Mouse (Mus musculus): ENCODE results near the gene Igfbp6. TPM values are rescaled to one million over a fixed set of nuclear protein-coding genes. Genes with fewer than 3 reads are reported as not detected.
"Not testable (repeated sequence)": the region's sequence is repeated elsewhere in the genome, so short reads cannot be mapped to it uniquely, and the experiment has no call there.

Igfbp6 gene
- polyA plus RNA-seq, 1 experiment from 2014 or later: 8.8 TPM

DNA sequence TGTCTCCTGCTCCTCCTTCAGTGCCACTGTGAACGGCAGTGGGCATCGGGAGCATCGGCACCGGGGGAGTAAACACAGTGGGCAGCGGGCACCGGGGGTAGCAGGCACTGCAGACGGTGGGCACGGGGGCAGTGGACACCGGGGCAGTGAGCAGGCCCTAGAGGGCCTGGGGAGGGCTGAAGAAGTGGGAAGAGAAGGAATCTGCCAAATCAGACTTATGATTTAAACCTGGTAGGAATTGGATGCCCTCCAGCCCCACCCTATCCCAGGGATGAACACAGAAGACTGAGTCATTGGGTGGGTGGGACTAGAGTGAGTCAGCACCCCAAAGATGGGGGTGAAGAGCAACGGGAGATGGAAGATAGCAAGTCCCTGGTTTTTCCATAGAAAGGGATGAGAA, 1.2 kb downstream of the Igfbp6 start:
- H3K27me3 ChIP-seq (replicated peaks; ENCODE audit: control insufficient read depth, insufficient read depth, low read length): peaks cover 24% of the 10 kb centered on the region
- H3K9ac ChIP-seq (ENCODE audit: low read length): no peak overlapping the region
- DNase-seq (ENCODE audit: low spot score) (no peak), ATAC-seq (replicated peaks; ENCODE audit: low FRiP score, low TSS enrichment, low read depth) (no peak)
- H3K27ac ChIP-seq (ENCODE audit: low read depth): no peak overlapping the region
- WGBS: 78% methylated on average over 10 of the region's 10 CpGs
- peaks cover 23% of the 10 kb centered on the region; the same call in 1 of the 2 replicates for H3K4me1 ChIP-seq (replicated peaks; ENCODE audit: control insufficient read depth, insufficient read depth, low read length)
- no peaks in the 10 kb centered on the region for H3K36me3 ChIP-seq (ENCODE audit: control insufficient read depth, insufficient read depth, low read length)
- no peak overlapping the region for H3K4me2 ChIP-seq (ENCODE audit: low read length)
- no peaks in the 10 kb centered on the region for H3K9me3 ChIP-seq (ENCODE audit: control insufficient read depth, low read length)
- no peak overlapping the region for H3K4me3 ChIP-seq (ENCODE audit: low read depth, low read length)

DNA sequence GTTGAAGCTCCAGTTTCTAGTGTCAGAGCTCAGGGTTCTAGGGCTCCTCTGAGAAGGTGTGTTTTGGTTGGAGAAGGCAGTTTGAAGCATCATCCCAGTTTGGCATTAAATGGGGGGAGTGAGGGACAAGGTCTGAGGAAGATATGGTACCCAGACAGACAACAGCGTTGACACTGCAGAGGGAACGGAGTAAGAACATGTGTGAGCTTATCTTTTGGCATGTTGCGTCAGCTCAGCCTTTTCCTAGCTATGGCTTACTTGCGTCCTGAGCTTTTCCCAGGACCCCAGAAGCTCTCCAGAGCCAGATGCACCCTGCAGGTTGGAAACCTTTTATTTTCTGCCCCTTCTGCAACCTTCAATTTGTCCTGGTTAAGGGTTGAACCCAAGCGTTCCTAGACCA, 1.9 kb downstream of the Igfbp6 start:
- H3K27ac ChIP-seq (ENCODE audit: low read depth): no peak overlapping the region
- ATAC-seq (replicated peaks; ENCODE audit: low FRiP score, low TSS enrichment, low read depth) (no peak), DNase-seq (ENCODE audit: low spot score) (no peak)
- no peaks in the 10 kb centered on the region for H3K36me3 ChIP-seq (ENCODE audit: control insufficient read depth, insufficient read depth, low read length)
- no peak overlapping the region for H3K9ac ChIP-seq (ENCODE audit: low read length)
- no peaks in the 10 kb centered on the region for H3K9me3 ChIP-seq (ENCODE audit: control insufficient read depth, low read length)
- WGBS: 86% methylated on average over 5 of the region's 5 CpGs
- H3K4me3 ChIP-seq (ENCODE audit: low read depth, low read length): no peak overlapping the region
- peaks cover 23% of the 10 kb centered on the region for H3K4me1 ChIP-seq (replicated peaks; ENCODE audit: control insufficient read depth, insufficient read depth, low read length)
- peaks cover 24% of the 10 kb centered on the region for H3K27me3 ChIP-seq (replicated peaks; ENCODE audit: control insufficient read depth, insufficient read depth, low read length)
- no peak overlapping the region for H3K4me2 ChIP-seq (ENCODE audit: low read length)

DNA sequence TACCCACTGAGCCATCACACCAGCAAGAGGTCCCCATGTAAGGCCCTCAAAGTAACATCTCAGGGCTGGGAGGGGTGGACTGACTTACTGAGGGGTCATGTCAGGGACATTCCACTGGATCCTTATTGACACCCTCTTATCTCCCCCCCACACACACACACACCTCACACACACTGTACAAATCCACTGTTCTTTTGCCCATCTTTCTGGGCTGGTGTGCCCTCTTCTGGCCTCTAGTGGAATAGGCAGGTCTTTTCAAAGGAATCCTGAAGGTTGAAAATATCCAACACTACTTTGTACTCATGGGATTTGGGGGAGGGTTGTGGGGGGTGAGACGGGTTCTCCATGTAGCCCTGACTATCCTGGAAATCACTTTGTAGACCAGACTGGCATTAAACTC, 2.7 kb downstream of the Igfbp6 start:
- Histone ChIP-seq H3K4me3 (ENCODE audit: low read depth, low read length) (no peak overlapping the region), H3K27me3 (replicated peaks; ENCODE audit: control insufficient read depth, insufficient read depth, low read length) (peaks cover 24% of the 10 kb centered on the region), H3K4me2 (ENCODE audit: low read length) (no peak overlapping the region), H3K27ac (ENCODE audit: low read depth) (no peak overlapping the region), H3K9me3 (ENCODE audit: control insufficient read depth, low read length) (no peaks in the 10 kb centered on the region), H3K4me1 (replicated peaks; ENCODE audit: control insufficient read depth, insufficient read depth, low read length) (peaks cover 23% of the 10 kb centered on the region), H3K9ac (ENCODE audit: low read length) (no peak overlapping the region), H3K36me3 (ENCODE audit: control insufficient read depth, insufficient read depth, low read length) (no peaks in the 10 kb centered on the region)
- WGBS: 5% methylated on average over 1 of the region's 1 CpGs
- ATAC-seq (replicated peaks; ENCODE audit: low FRiP score, low TSS enrichment, low read depth) (no peak), DNase-seq (ENCODE audit: low spot score) (no peak)

DNA sequence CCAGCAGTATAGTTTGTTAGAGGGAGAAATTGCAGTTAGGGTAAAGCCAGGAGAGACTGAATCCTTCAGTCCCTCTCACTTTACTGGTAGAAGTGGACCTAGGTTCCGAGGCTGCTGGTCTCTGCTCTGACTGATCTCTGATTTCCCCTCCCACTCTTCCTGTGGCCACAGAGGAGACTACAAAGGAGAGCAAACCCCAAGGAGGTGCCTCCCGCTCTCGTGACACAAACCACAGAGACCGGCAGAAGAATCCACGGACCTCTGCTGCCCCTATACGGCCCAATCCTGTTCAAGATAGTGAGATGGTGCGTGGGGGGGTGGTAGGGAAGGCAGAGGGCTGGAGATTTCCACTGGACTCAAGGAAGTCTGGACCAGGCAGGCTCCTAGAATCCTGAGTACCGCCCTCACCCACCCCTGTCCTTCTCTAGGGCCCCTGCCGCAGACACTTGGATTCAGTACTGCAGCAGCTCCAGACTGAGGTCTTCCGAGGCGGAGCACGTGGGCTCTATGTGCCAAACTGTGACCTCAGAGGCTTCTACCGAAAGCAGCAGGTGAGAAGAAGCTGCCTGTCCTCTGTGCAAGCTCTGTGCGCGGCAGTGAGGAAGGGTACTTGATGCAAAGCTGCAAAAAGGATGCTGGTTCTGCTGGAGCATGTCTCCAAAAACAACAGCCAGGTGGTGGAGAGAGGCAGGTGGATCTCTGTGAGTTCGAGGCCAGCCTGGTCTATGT, 3.7 kb downstream of the Igfbp6 start:
- Histone ChIP-seq H3K27me3 (replicated peaks; ENCODE audit: control insufficient read depth, insufficient read depth, low read length) (peaks cover 24% of the 10 kb centered on the region), H3K4me3 (ENCODE audit: low read depth, low read length) (no peak overlapping the region), H3K36me3 (ENCODE audit: control insufficient read depth, insufficient read depth, low read length) (no peaks in the 10 kb centered on the region), H3K4me1 (replicated peaks; ENCODE audit: control insufficient read depth, insufficient read depth, low read length) (peaks cover 22% of the 10 kb centered on the region), H3K4me2 (ENCODE audit: low read length) (no peak overlapping the region), H3K9me3 (ENCODE audit: control insufficient read depth, low read length) (no peaks in the 10 kb centered on the region), H3K27ac (ENCODE audit: low read depth) (no peak overlapping the region), H3K9ac (ENCODE audit: low read length) (no peak overlapping the region)
- ATAC-seq (replicated peaks; ENCODE audit: low FRiP score, low TSS enrichment, low read depth) (no peak), DNase-seq (ENCODE audit: low spot score) (no peak)
- WGBS: 59% methylated on average over 16 of the region's 16 CpGs

DNA sequence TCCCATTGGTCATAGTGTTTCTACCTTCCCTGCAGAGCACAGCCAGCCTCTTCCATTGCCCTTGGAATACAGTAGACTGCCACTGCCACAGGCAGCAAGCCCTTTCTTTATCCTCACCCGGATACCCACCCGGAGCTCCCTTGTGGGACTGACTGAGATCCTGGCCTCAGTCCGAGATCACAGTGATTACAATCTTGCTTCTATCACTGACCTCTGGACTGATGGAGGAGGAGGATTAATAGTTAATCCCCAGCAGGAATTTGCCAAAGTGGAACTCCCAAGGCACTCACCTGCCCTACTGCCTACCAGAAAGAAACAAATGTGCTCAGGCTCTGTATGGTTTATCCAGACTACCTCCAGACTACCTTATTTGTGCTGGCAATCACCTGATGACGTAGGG, 5.4 kb downstream of the Igfbp6 start:
- H3K4me3 ChIP-seq (ENCODE audit: low read depth, low read length): no peak overlapping the region
- no peak overlapping the region for H3K4me2 ChIP-seq (ENCODE audit: low read length)
- H3K27ac ChIP-seq (ENCODE audit: low read depth): no peak overlapping the region
- DNase-seq (ENCODE audit: low spot score) (no peak), ATAC-seq (replicated peaks; ENCODE audit: low FRiP score, low TSS enrichment, low read depth) (no peak)
- no peak overlapping the region for H3K9ac ChIP-seq (ENCODE audit: low read length)
- H3K9me3 ChIP-seq (ENCODE audit: control insufficient read depth, low read length): no peaks in the 10 kb centered on the region
- H3K4me1 ChIP-seq (replicated peaks; ENCODE audit: control insufficient read depth, insufficient read depth, low read length): peaks cover 12% of the 10 kb centered on the region
- H3K27me3 ChIP-seq (replicated peaks; ENCODE audit: control insufficient read depth, insufficient read depth, low read length): peaks cover 12% of the 10 kb centered on the region
- WGBS: 65% methylated on average over 4 of the region's 4 CpGs
- no peaks in the 10 kb centered on the region for H3K36me3 ChIP-seq (ENCODE audit: control insufficient read depth, insufficient read depth, low read length)

DNA sequence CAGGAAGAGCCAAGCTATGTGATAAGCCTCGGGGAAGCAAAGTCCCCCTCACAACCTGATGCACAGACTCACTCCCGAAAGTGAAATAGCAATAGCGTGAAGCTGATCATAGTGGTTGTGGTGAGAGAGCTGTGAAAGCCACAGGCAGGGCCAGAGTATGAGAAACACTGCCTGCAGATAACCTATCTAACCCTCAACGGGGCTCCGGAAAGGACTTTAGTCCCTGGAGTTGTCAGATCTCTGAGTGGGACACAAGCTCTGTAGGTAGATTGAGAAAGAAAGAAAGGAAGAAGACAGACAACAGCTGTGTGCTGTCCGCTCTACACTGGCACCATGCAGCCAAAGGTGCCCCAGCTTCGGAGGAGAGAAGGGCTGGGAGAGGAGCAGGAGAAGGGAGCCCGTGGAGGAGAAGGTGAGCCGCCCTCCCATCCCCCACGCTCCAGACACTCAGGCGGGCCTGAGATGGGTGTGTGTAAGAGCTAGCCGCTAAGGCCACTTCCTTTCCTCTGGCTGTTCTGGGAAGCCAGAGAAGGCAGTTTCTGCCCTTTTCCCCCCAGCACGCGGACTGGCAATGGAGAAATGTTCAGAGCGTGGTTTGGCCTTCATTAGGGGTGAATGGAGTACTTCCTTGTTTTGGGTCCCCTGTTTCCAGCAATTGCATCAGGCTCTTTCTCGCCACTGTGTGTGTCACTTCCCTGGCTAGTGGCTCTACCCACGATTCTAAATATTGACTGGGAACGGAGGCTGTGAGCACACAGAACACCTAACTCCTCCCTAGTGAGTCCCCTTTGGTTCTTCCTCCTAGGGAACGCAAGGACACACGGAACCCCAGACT, 6.4 kb downstream of the Igfbp6 start, which contains the start of gene Soat2:
TSS of gene Soat2 (plus strand) at position 226 of the 835 bp plus-strand sequence.
- DNase-seq (ENCODE audit: low spot score): peak; percentile 75
- H3K4me3 ChIP-seq (ENCODE audit: low read depth, low read length): no peak within 1 kb of the TSS

DNA sequence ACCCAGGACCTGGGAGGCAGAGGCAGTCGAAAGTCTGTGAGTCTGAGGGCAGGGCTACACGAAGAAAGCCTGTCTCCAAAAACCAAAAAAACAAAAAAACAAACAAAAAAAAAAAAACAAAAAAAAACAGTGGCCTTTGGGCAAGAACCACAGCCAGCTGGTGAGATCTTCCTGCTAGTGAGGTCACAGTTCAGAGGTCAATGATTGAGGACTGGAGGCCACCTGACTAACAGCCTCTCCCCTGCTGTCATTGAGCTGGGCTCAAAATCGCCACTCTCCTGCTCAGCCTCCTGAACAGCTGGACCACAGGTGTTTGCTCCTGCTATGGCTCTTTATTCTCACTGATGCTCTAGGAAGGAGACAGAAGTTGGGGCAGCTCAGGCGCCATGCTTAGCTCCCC, 8.5 kb downstream of the Igfbp6 start:
- peaks cover 9% of the 10 kb centered on the region for H3K4me1 ChIP-seq (replicated peaks; ENCODE audit: control insufficient read depth, insufficient read depth, low read length)
- WGBS: 55% methylated on average over 4 of the region's 4 CpGs
- DNase-seq (ENCODE audit: low spot score) (no peak), ATAC-seq (replicated peaks; ENCODE audit: low FRiP score, low TSS enrichment, low read depth) (no peak)
- no peaks in the 10 kb centered on the region for H3K36me3 ChIP-seq (ENCODE audit: control insufficient read depth, insufficient read depth, low read length)
- no peaks in the 10 kb centered on the region for H3K9me3 ChIP-seq (ENCODE audit: control insufficient read depth, low read length)
- no peak overlapping the region for H3K9ac ChIP-seq (ENCODE audit: low read length)
- no peak overlapping the region for H3K4me2 ChIP-seq (ENCODE audit: low read length)
- no peak overlapping the region for H3K27ac ChIP-seq (ENCODE audit: low read depth)
- H3K27me3 ChIP-seq (replicated peaks; ENCODE audit: control insufficient read depth, insufficient read depth, low read length): no peaks in the 10 kb centered on the region
- H3K4me3 ChIP-seq (ENCODE audit: low read depth, low read length): no peak overlapping the region

More for the DNA sequence above, 6.4 kb downstream of the Igfbp6 start, which contains the start of gene Soat2:
- no peaks in the 10 kb centered on the region for H3K9me3 ChIP-seq (ENCODE audit: control insufficient read depth, low read length)
- WGBS: 34% methylated on average over 20 of the region's 20 CpGs
- H3K27me3 ChIP-seq (replicated peaks; ENCODE audit: control insufficient read depth, insufficient read depth, low read length): peaks cover 3% of the 10 kb centered on the region
- peaks cover 12% of the 10 kb centered on the region for H3K4me1 ChIP-seq (replicated peaks; ENCODE audit: control insufficient read depth, insufficient read depth, low read length)
- peak within 1 kb of the TSS; percentile 30; the same call in 1 of the 2 replicates for H3K27ac ChIP-seq (ENCODE audit: low read depth)
- no peak for ATAC-seq (replicated peaks; ENCODE audit: low FRiP score, low TSS enrichment, low read depth)
- no peak within 1 kb of the TSS for H3K9ac ChIP-seq (ENCODE audit: low read length)
- H3K4me2 ChIP-seq (ENCODE audit: low read length): peak within 1 kb of the TSS; percentile 13
- no peaks in the 10 kb centered on the region for H3K36me3 ChIP-seq (ENCODE audit: control insufficient read depth, insufficient read depth, low read length)

DNA sequence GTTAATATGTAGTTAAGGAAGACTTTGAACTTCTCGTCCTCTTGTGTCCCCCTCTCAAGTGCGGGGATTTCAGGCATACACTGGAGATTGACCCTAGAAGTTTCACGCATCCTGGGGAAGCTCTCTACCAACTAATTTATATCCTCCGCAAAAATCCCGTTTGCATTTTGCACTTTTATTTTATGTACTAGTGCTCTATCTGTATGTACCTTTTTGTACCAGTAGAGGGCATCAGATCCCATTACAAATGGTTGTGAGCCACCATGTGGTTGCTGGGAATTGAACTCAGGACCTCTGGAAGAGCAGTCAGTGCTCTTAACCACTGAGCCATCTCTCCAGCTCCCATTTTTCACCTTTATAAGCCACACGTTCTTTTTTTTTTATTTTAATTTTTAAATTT, 10.8 kb downstream of the Igfbp6 start:
- H3K27me3 ChIP-seq (replicated peaks; ENCODE audit: control insufficient read depth, insufficient read depth, low read length); H3K36me3 ChIP-seq (ENCODE audit: control insufficient read depth, insufficient read depth, low read length); H3K4me1 ChIP-seq (replicated peaks; ENCODE audit: control insufficient read depth, insufficient read depth, low read length); H3K9me3 ChIP-seq (ENCODE audit: control insufficient read depth, low read length); H3K9ac ChIP-seq (ENCODE audit: low read length); DNase-seq (ENCODE audit: low spot score); H3K4me2 ChIP-seq (ENCODE audit: low read length); ATAC-seq (replicated peaks; ENCODE audit: low FRiP score, low TSS enrichment, low read depth); H3K4me3 ChIP-seq (ENCODE audit: low read depth, low read length); H3K27ac ChIP-seq (ENCODE audit: low read depth): not testable (repeated sequence)
- 95% methylated on average over 6 of the region's 6 CpGs for WGBS
